ENCODE assay signal across 15 mouse cellular contexts in the genomic region with DNA sequence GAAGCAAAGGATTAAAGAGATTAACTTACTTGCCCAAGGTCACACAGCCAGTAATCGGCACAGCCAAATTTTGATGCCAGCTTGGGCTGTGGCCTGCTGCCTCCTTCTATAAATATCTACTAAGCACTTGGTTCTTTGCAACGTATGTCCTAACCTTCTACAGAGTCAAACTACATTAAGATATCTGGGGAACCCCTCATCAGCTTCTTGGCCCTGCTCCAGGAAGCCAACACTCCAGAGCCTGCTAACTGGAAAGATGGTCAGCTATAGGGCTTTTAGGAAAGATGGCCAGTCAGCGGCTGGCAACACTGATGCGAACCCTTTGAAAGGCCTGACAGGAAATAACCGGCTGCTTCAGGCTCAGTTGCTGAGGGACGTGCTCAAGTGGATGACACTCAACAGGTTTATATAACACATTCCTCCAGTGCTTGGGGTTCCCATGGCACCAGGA.
DNase-seq lines count a peak whose midpoint lies in the region; ATAC-seq and TF ChIP-seq lines count a peak whose summit lies in the region.
"Had no signal": no experiment of that assay in that cellular context is flagged by ENCODE, and none has a peak within 500 bp of the region (broad histone marks: within the 10 kb centered on the region; RNA-seq: fewer than 3 reads in every experiment).

No protein-coding gene starts in this region.

- H3K4me1 ChIP-seq in heart, embryonic 13.5 days: peaks cover 66% of the 10 kb centered on the region
- peaks cover 13% of the 10 kb centered on the region; the same call in 1 of the 2 replicates for H3K4me1 ChIP-seq in lung, postnatal 0 days (ENCODE audit: insufficient read depth, low read depth, low read length)

- intact Hi-C loops in left cerebral cortex, postnatal 10 days (cut with DNase I): no loop called here

- ATAC-seq in heart, embryonic 13.5 days (ENCODE audit: extremely low read depth, insufficient number of reproducible peaks, low FRiP score, low TSS enrichment): peak; percentile 64; the same call in 1 of the 2 replicates
- ATAC-seq in lung, postnatal 0 days: peak; percentile 85

- no peaks in the 10 kb centered on the region for H3K9me3 ChIP-seq in heart, embryonic 13.5 days
- H3K9me3 ChIP-seq in lung, postnatal 0 days (ENCODE audit: low read length): no peaks in the 10 kb centered on the region
- H3K9me3 ChIP-seq: kidney, embryonic 15.5 days; liver, embryonic 13.5 days; midbrain, embryonic 12.5 days; neural tube, embryonic 13.5 days had no signal

- TF ChIP-seq EP300 in lung, postnatal 0 days (IDR thresholded peaks at IDR 0.05): peak; percentile 89

- no peak overlapping the region for H3K9ac ChIP-seq in heart, embryonic 13.5 days
- no peak overlapping the region for H3K9ac ChIP-seq in lung, postnatal 0 days (replicated peaks; ENCODE audit: low read depth)
- H3K9ac ChIP-seq: kidney, embryonic 15.5 days; liver, embryonic 13.5 days; midbrain, embryonic 12.5 days; neural tube, embryonic 13.5 days had no signal

- H3K4me2 ChIP-seq in heart, embryonic 13.5 days: peak overlapping the region; percentile 18
- H3K4me2 ChIP-seq in lung, postnatal 0 days (replicated peaks; ENCODE audit: low read depth, low read length): no peak overlapping the region
- H3K4me2 ChIP-seq: kidney, embryonic 15.5 days; liver, embryonic 13.5 days; midbrain, embryonic 12.5 days; neural tube, embryonic 13.5 days had no signal

- no peaks in the 10 kb centered on the region for H3K27me3 ChIP-seq in heart, embryonic 13.5 days (replicated peaks)
- no peaks in the 10 kb centered on the region for H3K27me3 ChIP-seq in lung, postnatal 0 days (replicated peaks; ENCODE audit: insufficient read depth, low read length)
- H3K27me3 ChIP-seq: kidney, embryonic 15.5 days; liver, embryonic 13.5 days; neural tube, embryonic 13.5 days had no signal

- 26% methylated on average over 6 of the region's 6 CpGs for WGBS in heart, embryonic 13.5 days
- 27% methylated on average over 6 of the region's 6 CpGs for WGBS in lung, postnatal 0 days

- TF ChIP-seq CTCF in lung, postnatal 0 days (IDR thresholded peaks at IDR 0.05): no peak

- no peak overlapping the region for H3K4me3 ChIP-seq in heart, embryonic 13.5 days
- no peak overlapping the region for H3K4me3 ChIP-seq in lung, postnatal 0 days (ENCODE audit: low read depth, low read length)
- H3K4me3 ChIP-seq: kidney, embryonic 15.5 days; liver, embryonic 13.5 days; midbrain, embryonic 12.5 days; neural tube, embryonic 13.5 days had no signal

- DNase-seq in adrenal gland, postnatal 10 days: peak; percentile 14
- DNase-seq in adrenal gland, adult 18-20 months (ENCODE audit: low spot score in 2 of 2): no peak
- DNase-seq in gastrocnemius, adult 8-10 months (ENCODE audit: low spot score in 2 of 2): peak; percentile 26 to 40
- DNase-seq in lung, postnatal 0 days (ENCODE audit: low spot score): peak; percentile 92
- DNase-seq in embryo, embryonic 9.5 days (ENCODE audit: extremely low spot score): no peak
- DNase-seq in spleen, adult 12 weeks (ENCODE audit: low spot score): no peak
- DNase-seq in left cerebral cortex, postnatal 10 days (ENCODE audit: extremely low spot score in 1 of 2, low spot score in 2 of 2): no peak
- DNase-seq: cerebellum, adult 8-10 months; layer of hippocampus, adult 9-11 months; liver, embryonic 13.5 days; right cerebral cortex, adult 18-20 months had no signal

- peak overlapping the region; percentile 88 for H3K27ac ChIP-seq in heart, embryonic 13.5 days (replicated peaks)
- H3K27ac ChIP-seq in lung, postnatal 0 days (ENCODE audit: low read length): 0 out of 2 replicates have a peak overlapping the region, but pooled peaks have one; percentile 6
- H3K27ac ChIP-seq: kidney, embryonic 15.5 days; liver, embryonic 13.5 days; midbrain, embryonic 12.5 days; neural tube, embryonic 13.5 days had no signal

- H3K36me3 ChIP-seq in heart, embryonic 13.5 days: no peaks in the 10 kb centered on the region
- no peaks in the 10 kb centered on the region for H3K36me3 ChIP-seq in lung, postnatal 0 days (ENCODE audit: insufficient read depth, low read length)
- H3K36me3 ChIP-seq: kidney, embryonic 15.5 days; liver, embryonic 13.5 days; midbrain, embryonic 12.5 days; neural tube, embryonic 13.5 days had no signal

Comparison
In these comparisons a context has a peak if more than half of its experiments do, and no peak if none do; other contexts are left out.
1. DNase-seq: peak in adrenal gland, postnatal 10 days (single experiment), gastrocnemius, adult 8-10 months (2 of 2) and lung, postnatal 0 days (single experiment); none in adrenal gland, adult 18-20 months (0 of 2), embryo, embryonic 9.5 days (single experiment), spleen, adult 12 weeks (single experiment) and left cerebral cortex, postnatal 10 days (0 of 2).